Mouse (Mus musculus) frontal cortex, adult (tissue): ENCODE measurements around the gene C1s2.
"Not testable (repeated sequence)": the region's sequence is repeated elsewhere in the genome, so short reads cannot be mapped to it uniquely, and the experiment has no call there.

Source experiments
- ATAC-seq: cut with Nextera tagmentation; 2 replicates; pipeline ENCODE4 v1.9.2; 2017; ENCODE audit warnings: mild to moderate bottlenecking, moderate library complexity, mixed read lengths; ENCODE audit not compliant: low TSS enrichment

The C1s2 gene

DNA sequence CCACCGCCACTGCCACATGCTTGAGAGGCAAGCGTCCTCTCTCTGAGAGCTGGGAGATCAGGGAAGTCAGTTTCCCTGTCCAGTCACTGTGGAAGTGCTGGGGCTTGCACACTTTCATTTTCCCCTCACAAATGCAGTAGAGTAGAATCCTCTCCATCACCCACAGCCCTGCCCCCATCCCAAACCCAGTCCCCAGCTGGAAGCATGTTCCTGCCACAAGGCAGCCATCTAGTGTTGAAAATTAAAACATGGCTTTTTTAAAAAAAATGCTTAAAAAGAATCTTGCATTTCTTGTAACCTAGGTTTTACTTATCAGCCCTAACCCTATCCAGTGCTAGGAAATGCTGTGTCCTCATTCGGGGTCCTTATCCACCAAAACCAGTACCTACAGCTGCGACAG, 4.2 kb upstream of the C1s2 start:
- no peak for ATAC-seq

GRCm38 (mm10) chr6:124636858-124637460, 1.1 kb upstream of the C1s2 start:
- ATAC-seq, result peak; percentile 74

GRCm38 (mm10) chr6:124630763-124631162, 5.1 kb downstream of the C1s2 start:
- no peak for ATAC-seq

GRCm38 (mm10) chr6:124626184-124626583, 9.7 kb downstream of the C1s2 start:
- not testable (repeated sequence) for ATAC-seq

DNA sequence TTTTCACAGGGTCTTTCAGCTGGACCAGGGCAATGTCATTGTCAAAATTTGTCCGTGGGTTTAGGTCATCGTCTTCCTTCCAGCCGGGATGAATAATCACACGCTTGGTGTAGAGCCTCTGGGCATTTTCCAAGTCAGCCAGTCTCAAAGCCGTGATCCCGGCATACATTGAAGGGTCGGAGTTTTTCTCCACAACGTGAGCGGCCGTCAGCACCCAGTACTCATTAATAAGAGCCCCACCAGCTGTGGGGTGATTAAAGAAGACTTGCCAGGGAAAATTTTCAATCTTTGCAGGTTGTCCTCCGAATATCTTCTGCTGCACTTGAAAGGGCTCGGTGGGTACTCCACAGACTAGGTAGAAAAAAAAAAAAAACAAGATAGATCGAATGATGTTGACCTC, 10.3 kb downstream of the C1s2 start:
- ATAC-seq, result no peak

GRCm38 (mm10) chr6:124602031-124602430, 33.9 kb downstream of the C1s2 start:
- no peak for ATAC-seq

GRCm38 (mm10) chr6:124593121-124593520, 42.8 kb downstream of the C1s2 start:
- ATAC-seq, result no peak

- no peak for ATAC-seq
Measured at GRCm38 (mm10) chr6:124592186-124592700, 43.6 kb downstream of the C1s2 start.

- no peak for ATAC-seq
Measured at GRCm38 (mm10) chr6:124588771-124589170, 47.1 kb downstream of the C1s2 start.

- ATAC-seq, result no peak
Measured at GRCm38 (mm10) chr6:124586266-124586665, 49.6 kb downstream of the C1s2 start.

- no peak for ATAC-seq
Measured at GRCm38 (mm10) chr6:124585761-124586160, 50.1 kb downstream of the C1s2 start.

GRCm38 (mm10) chr6:124584935-124585334, 51.0 kb downstream of the C1s2 start:
- ATAC-seq, result no peak

GRCm38 (mm10) chr6:124582231-124582630, 53.7 kb downstream of the C1s2 start:
- ATAC-seq, result no peak

- ATAC-seq, result not testable (repeated sequence)
Measured at GRCm38 (mm10) chr6:124580155-124580554, 55.7 kb downstream of the C1s2 start.

DNA sequence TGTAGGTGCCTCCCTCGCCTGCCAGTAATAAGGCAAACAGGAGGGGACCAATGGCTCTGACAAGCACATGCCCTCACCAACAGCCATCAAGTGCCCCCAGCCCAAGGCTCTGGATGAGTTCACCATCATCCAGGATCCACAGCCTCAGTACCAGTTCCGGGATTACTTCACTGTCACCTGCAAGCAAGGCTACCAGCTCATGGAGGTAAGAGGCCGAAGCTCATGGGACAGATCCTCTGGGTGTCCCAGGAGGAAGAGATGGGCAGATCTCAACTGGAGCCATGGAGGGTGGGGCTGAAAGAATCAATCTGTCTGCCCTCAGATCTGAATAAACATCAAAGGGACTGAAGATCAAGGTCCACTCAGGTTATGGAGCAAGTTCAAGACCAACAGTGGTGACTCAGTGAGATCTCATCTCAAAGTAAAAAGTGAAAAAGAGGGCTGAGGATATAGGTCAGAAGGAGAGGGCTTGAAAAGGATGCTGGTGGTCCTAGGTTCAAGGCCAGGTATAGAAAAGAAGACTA, 60.7 kb downstream of the C1s2 start:
- ATAC-seq, result not testable (repeated sequence)
